Mouse (Mus musculus): ENCODE measurements around the gene Cse1l. TPM values are rescaled to one million over a fixed set of nuclear protein-coding genes. Genes with fewer than 3 reads are reported as not detected.

Cse1l gene
- polyA plus RNA-seq, 1 experiment from 2014 or later: 139 TPM

- H3K36me3 ChIP-seq (ENCODE audit: control insufficient read depth, insufficient read depth, low read length): peaks cover 17% of the 10 kb centered on the region
- no peak overlapping the region for H3K9ac ChIP-seq (replicated peaks; ENCODE audit: low read depth, low read length)
- 87% methylated on average over 8 of the region's 8 CpGs for WGBS
- no peaks in the 10 kb centered on the region for H3K27me3 ChIP-seq (ENCODE audit: control insufficient read depth, insufficient read depth, low read length)
- H3K4me1 ChIP-seq (ENCODE audit: control insufficient read depth, insufficient read depth, low read length): 0 out of 2 replicates have a peak, but pooled peaks cover 4% of the 10 kb centered on the region
- no peak for ATAC-seq (ENCODE audit: insufficient number of reproducible peaks, insufficient read depth, low FRiP score, low read depth)
- H3K27ac ChIP-seq (ENCODE audit: low read length): no peak overlapping the region
- no peak overlapping the region for H3K4me3 ChIP-seq (ENCODE audit: low read depth, low read length)
- H3K9me3 ChIP-seq (ENCODE audit: control insufficient read depth, low read depth, low read length): no peaks in the 10 kb centered on the region
- no peak overlapping the region for H3K4me2 ChIP-seq (replicated peaks; ENCODE audit: low read depth, low read length)
These were observed 13.6 kb upstream of the Cse1l start for GRCm38 (mm10) chr2:166892158-166892680.

GRCm38 (mm10) chr2:166893036-166893435, 12.8 kb upstream of the Cse1l start:
- Histone ChIP-seq H3K36me3 (ENCODE audit: control insufficient read depth, insufficient read depth, low read length) (peaks cover 17% of the 10 kb centered on the region), H3K4me2 (replicated peaks; ENCODE audit: low read depth, low read length) (no peak overlapping the region), H3K9ac (replicated peaks; ENCODE audit: low read depth, low read length) (no peak overlapping the region), H3K27ac (ENCODE audit: low read length) (no peak overlapping the region), H3K9me3 (ENCODE audit: control insufficient read depth, low read depth, low read length) (no peaks in the 10 kb centered on the region), H3K4me1 (ENCODE audit: control insufficient read depth, insufficient read depth, low read length) (no peaks in the 10 kb centered on the region), H3K27me3 (ENCODE audit: control insufficient read depth, insufficient read depth, low read length) (no peaks in the 10 kb centered on the region), H3K4me3 (ENCODE audit: low read depth, low read length) (no peak overlapping the region)
- ATAC-seq (ENCODE audit: insufficient number of reproducible peaks, insufficient read depth, low FRiP score, low read depth): no peak
- WGBS: 92% methylated on average over 5 of the region's 5 CpGs

GRCm38 (mm10) chr2:166896368-166896767, 9.5 kb upstream of the Cse1l start:
- no peak for ATAC-seq (ENCODE audit: insufficient number of reproducible peaks, insufficient read depth, low FRiP score, low read depth)
- H3K9ac ChIP-seq (replicated peaks; ENCODE audit: low read depth, low read length): no peak overlapping the region
- WGBS: 73% methylated on average over 13 of the region's 13 CpGs
- no peak overlapping the region for H3K4me2 ChIP-seq (replicated peaks; ENCODE audit: low read depth, low read length)
- H3K4me1 ChIP-seq (ENCODE audit: control insufficient read depth, insufficient read depth, low read length): no peaks in the 10 kb centered on the region
- H3K4me3 ChIP-seq (ENCODE audit: low read depth, low read length): no peak overlapping the region
- no peaks in the 10 kb centered on the region for H3K27me3 ChIP-seq (ENCODE audit: control insufficient read depth, insufficient read depth, low read length)
- peaks cover 17% of the 10 kb centered on the region for H3K36me3 ChIP-seq (ENCODE audit: control insufficient read depth, insufficient read depth, low read length)
- H3K9me3 ChIP-seq (ENCODE audit: control insufficient read depth, low read depth, low read length): no peaks in the 10 kb centered on the region
- no peak overlapping the region for H3K27ac ChIP-seq (ENCODE audit: low read length)

- H3K4me1 ChIP-seq (ENCODE audit: control insufficient read depth, insufficient read depth, low read length): no peaks in the 10 kb centered on the region
- H3K27ac ChIP-seq (ENCODE audit: low read length): no peak overlapping the region
- no peak overlapping the region for H3K4me3 ChIP-seq (ENCODE audit: low read depth, low read length)
- no peak for ATAC-seq (ENCODE audit: insufficient number of reproducible peaks, insufficient read depth, low FRiP score, low read depth)
- peaks cover 12% of the 10 kb centered on the region; the same call in 1 of the 2 replicates for H3K36me3 ChIP-seq (ENCODE audit: control insufficient read depth, insufficient read depth, low read length)
- H3K9me3 ChIP-seq (ENCODE audit: control insufficient read depth, low read depth, low read length): no peaks in the 10 kb centered on the region
- no peaks in the 10 kb centered on the region for H3K27me3 ChIP-seq (ENCODE audit: control insufficient read depth, insufficient read depth, low read length)
- no peak overlapping the region for H3K4me2 ChIP-seq (replicated peaks; ENCODE audit: low read depth, low read length)
- no peak overlapping the region for H3K9ac ChIP-seq (replicated peaks; ENCODE audit: low read depth, low read length)
- WGBS: 87% methylated on average over 12 of the region's 12 CpGs
These were observed 8.9 kb upstream of the Cse1l start for GRCm38 (mm10) chr2:166896974-166897373.

GRCm38 (mm10) chr2:166899161-166899560, 6.7 kb upstream of the Cse1l start:
- no peaks in the 10 kb centered on the region for H3K9me3 ChIP-seq (ENCODE audit: control insufficient read depth, low read depth, low read length)
- H3K36me3 ChIP-seq (ENCODE audit: control insufficient read depth, insufficient read depth, low read length): 0 out of 2 replicates have a peak, but pooled peaks cover 4% of the 10 kb centered on the region
- 78% methylated on average over 2 of the region's 2 CpGs for WGBS
- no peak overlapping the region for H3K4me3 ChIP-seq (ENCODE audit: low read depth, low read length)
- H3K4me1 ChIP-seq (ENCODE audit: control insufficient read depth, insufficient read depth, low read length): no peaks in the 10 kb centered on the region
- H3K9ac ChIP-seq (replicated peaks; ENCODE audit: low read depth, low read length): no peak overlapping the region
- no peak for ATAC-seq (ENCODE audit: insufficient number of reproducible peaks, insufficient read depth, low FRiP score, low read depth)
- no peak overlapping the region for H3K27ac ChIP-seq (ENCODE audit: low read length)
- H3K4me2 ChIP-seq (replicated peaks; ENCODE audit: low read depth, low read length): no peak overlapping the region
- no peaks in the 10 kb centered on the region for H3K27me3 ChIP-seq (ENCODE audit: control insufficient read depth, insufficient read depth, low read length)

- Histone ChIP-seq H3K9me3 (ENCODE audit: control insufficient read depth, low read depth, low read length) (no peaks in the 10 kb centered on the region), H3K4me3 (ENCODE audit: low read depth, low read length) (no peak overlapping the region), H3K4me2 (replicated peaks; ENCODE audit: low read depth, low read length) (no peak overlapping the region), H3K27me3 (ENCODE audit: control insufficient read depth, insufficient read depth, low read length) (no peaks in the 10 kb centered on the region), H3K9ac (replicated peaks; ENCODE audit: low read depth, low read length) (no peak overlapping the region), H3K4me1 (ENCODE audit: control insufficient read depth, insufficient read depth, low read length) (no peaks in the 10 kb centered on the region), H3K36me3 (ENCODE audit: control insufficient read depth, insufficient read depth, low read length) (0 out of 2 replicates have a peak, but pooled peaks cover under 1% of the 10 kb centered on the region), H3K27ac (ENCODE audit: low read length) (no peak overlapping the region)
- WGBS: 74% methylated on average over 3 of the region's 3 CpGs
- ATAC-seq (ENCODE audit: insufficient number of reproducible peaks, insufficient read depth, low FRiP score, low read depth): no peak
These were observed 6.1 kb upstream of the Cse1l start for GRCm38 (mm10) chr2:166899746-166900145.

- ATAC-seq (ENCODE audit: insufficient number of reproducible peaks, insufficient read depth, low FRiP score, low read depth): no peak
- Histone ChIP-seq H3K4me3 (ENCODE audit: low read depth, low read length) (no peak overlapping the region), H3K27ac (ENCODE audit: low read length) (no peak overlapping the region), H3K4me2 (replicated peaks; ENCODE audit: low read depth, low read length) (no peak overlapping the region), H3K9ac (replicated peaks; ENCODE audit: low read depth, low read length) (no peak overlapping the region), H3K36me3 (ENCODE audit: control insufficient read depth, insufficient read depth, low read length) (no peaks in the 10 kb centered on the region), H3K27me3 (ENCODE audit: control insufficient read depth, insufficient read depth, low read length) (no peaks in the 10 kb centered on the region), H3K4me1 (ENCODE audit: control insufficient read depth, insufficient read depth, low read length) (no peaks in the 10 kb centered on the region), H3K9me3 (ENCODE audit: control insufficient read depth, low read depth, low read length) (no peaks in the 10 kb centered on the region)
- WGBS: 87% methylated on average over 8 of the region's 8 CpGs
These were observed 4.9 kb upstream of the Cse1l start for GRCm38 (mm10) chr2:166900792-166901505.

GRCm38 (mm10) chr2:166903719-166904282, 2.0 kb upstream of the Cse1l start:
- H3K4me3 ChIP-seq (ENCODE audit: low read depth, low read length): no peak overlapping the region
- no peaks in the 10 kb centered on the region for H3K27me3 ChIP-seq (ENCODE audit: control insufficient read depth, insufficient read depth, low read length)
- H3K4me2 ChIP-seq (replicated peaks; ENCODE audit: low read depth, low read length): no peak overlapping the region
- ATAC-seq (ENCODE audit: insufficient number of reproducible peaks, insufficient read depth, low FRiP score, low read depth): no peak
- WGBS: 89% methylated on average over 6 of the region's 6 CpGs
- H3K9me3 ChIP-seq (ENCODE audit: control insufficient read depth, low read depth, low read length): no peaks in the 10 kb centered on the region
- no peak overlapping the region for H3K27ac ChIP-seq (ENCODE audit: low read length)
- no peaks in the 10 kb centered on the region for H3K36me3 ChIP-seq (ENCODE audit: control insufficient read depth, insufficient read depth, low read length)
- peaks cover 8% of the 10 kb centered on the region for H3K4me1 ChIP-seq (ENCODE audit: control insufficient read depth, insufficient read depth, low read length)
- no peak overlapping the region for H3K9ac ChIP-seq (replicated peaks; ENCODE audit: low read depth, low read length)

All from stomach, embryonic 14.5 days (tissue).